In the genomic region with DNA sequence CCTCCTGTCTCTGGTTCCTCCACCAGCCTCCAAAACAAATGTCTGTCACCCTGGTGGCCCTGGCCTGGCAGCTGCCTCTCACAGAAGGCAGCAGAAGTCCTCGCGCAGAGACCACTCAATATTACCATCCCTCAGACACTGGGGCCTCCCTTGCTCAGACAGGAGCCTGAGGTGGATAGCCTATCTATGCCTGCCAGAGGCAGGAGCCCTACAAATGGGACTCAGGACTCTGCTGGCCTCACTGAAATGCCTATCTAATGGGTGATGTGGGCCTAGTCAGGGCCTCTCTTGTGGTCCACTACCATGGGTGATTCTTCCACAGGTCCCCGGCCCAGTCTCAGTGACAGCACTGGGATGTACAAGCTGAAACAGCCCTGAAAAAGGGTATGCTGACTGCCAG, we compare ENCODE assay signal across 8 mouse cellular contexts. TPM values are rescaled to one million over a fixed set of nuclear protein-coding genes. Genes with fewer than 3 reads are reported as not detected.
DNase-seq lines count a peak whose midpoint lies in the region; ATAC-seq and TF ChIP-seq lines count a peak whose summit lies in the region.

No protein-coding gene starts in this region.

- H3K4me3 ChIP-seq in kidney, embryonic 15.5 days (replicated peaks), result peak overlapping the region; percentile 72
- peak overlapping the region; percentile 89 for H3K4me3 ChIP-seq in embryonic facial prominence, embryonic 15.5 days (replicated peaks)
- peak overlapping the region; percentile 78; the same call in 1 of the 2 replicates for H3K4me3 ChIP-seq in intestine, postnatal 0 days (ENCODE audit: low read depth, low read length)
- peak overlapping the region; percentile 82 for H3K4me3 ChIP-seq in midbrain, embryonic 16.5 days (ENCODE audit: low read depth, low read length)

- peak overlapping the region; percentile 86 for H3K9ac ChIP-seq in kidney, embryonic 15.5 days
- peak overlapping the region; percentile 87; the same call in 1 of the 2 replicates for H3K9ac ChIP-seq in embryonic facial prominence, embryonic 15.5 days
- peak overlapping the region; percentile 67 for H3K9ac ChIP-seq in intestine, postnatal 0 days (ENCODE audit: low read depth, low read length)
- H3K9ac ChIP-seq in midbrain, embryonic 16.5 days (ENCODE audit: low read depth, low read length), result peak overlapping the region; percentile 94

- H3K4me2 ChIP-seq in kidney, embryonic 15.5 days, result peak overlapping the region; percentile 86
- peak overlapping the region; percentile 88 for H3K4me2 ChIP-seq in embryonic facial prominence, embryonic 15.5 days (replicated peaks)
- H3K4me2 ChIP-seq in intestine, postnatal 0 days (replicated peaks; ENCODE audit: low read depth), result peak overlapping the region; percentile 89
- peak overlapping the region; percentile 83 for H3K4me2 ChIP-seq in midbrain, embryonic 16.5 days (ENCODE audit: low read length)

- no peaks in the 10 kb centered on the region for H3K9me3 ChIP-seq in kidney, embryonic 15.5 days (replicated peaks)
- H3K9me3 ChIP-seq in embryonic facial prominence, embryonic 15.5 days (replicated peaks), result no peaks in the 10 kb centered on the region
- no peaks in the 10 kb centered on the region for H3K9me3 ChIP-seq in intestine, postnatal 0 days (ENCODE audit: control insufficient read depth)
- H3K9me3 ChIP-seq in midbrain, embryonic 16.5 days (replicated peaks; ENCODE audit: control insufficient read depth, low read length, poor library complexity, severe bottlenecking), result no peaks in the 10 kb centered on the region

- TF ChIP-seq CTCF in intestine, postnatal 0 days (IDR thresholded peaks at IDR 0.05; ENCODE audit: low read depth), result no peak

- intact Hi-C loops in gastrocnemius, postnatal 14 days (cut with DNase I; ENCODE audit: low total_unique reads), result no loop called here

- H3K27me3 ChIP-seq in kidney, embryonic 15.5 days, result no peaks in the 10 kb centered on the region
- H3K27me3 ChIP-seq in embryonic facial prominence, embryonic 15.5 days, result no peaks in the 10 kb centered on the region
- no peaks in the 10 kb centered on the region for H3K27me3 ChIP-seq in intestine, postnatal 0 days (replicated peaks; ENCODE audit: control insufficient read depth, insufficient read depth, low read length)
- H3K27me3 ChIP-seq in midbrain, embryonic 16.5 days (ENCODE audit: control insufficient read depth, insufficient read depth, low read depth, low read length), result no peaks in the 10 kb centered on the region

- DNase-seq in kidney, adult 18-20 months, result no peak
- no peak for DNase-seq in gastrocnemius, postnatal 14 days
- DNase-seq in T-cell, adult 2 months (ENCODE audit: low spot score), result no peak
- DNase-seq in urinary bladder, postnatal 14 days (ENCODE audit: low spot score), result no peak

- peaks cover 43% of the 10 kb centered on the region for H3K4me1 ChIP-seq in kidney, embryonic 15.5 days
- peaks cover 35% of the 10 kb centered on the region for H3K4me1 ChIP-seq in embryonic facial prominence, embryonic 15.5 days
- H3K4me1 ChIP-seq in intestine, postnatal 0 days (replicated peaks; ENCODE audit: control insufficient read depth, insufficient read depth, low read length), result peaks cover 19% of the 10 kb centered on the region
- H3K4me1 ChIP-seq in midbrain, embryonic 16.5 days (ENCODE audit: control insufficient read depth, insufficient read depth, low read length), result peaks cover 21% of the 10 kb centered on the region

- ATAC-seq in kidney, embryonic 15.5 days (replicated peaks; ENCODE audit: low FRiP score), result no peak
- ATAC-seq in embryonic facial prominence, embryonic 15.5 days (ENCODE audit: insufficient number of reproducible peaks, low FRiP score, low TSS enrichment, low read depth), result no peak
- no peak for ATAC-seq in intestine, postnatal 0 days
- no peak for ATAC-seq in midbrain, embryonic 16.5 days

- peaks cover 18% of the 10 kb centered on the region for H3K36me3 ChIP-seq in kidney, embryonic 15.5 days
- peaks cover 2% of the 10 kb centered on the region; the same call in 1 of the 2 replicates for H3K36me3 ChIP-seq in embryonic facial prominence, embryonic 15.5 days
- H3K36me3 ChIP-seq in intestine, postnatal 0 days (ENCODE audit: control insufficient read depth, insufficient read depth), result no peaks in the 10 kb centered on the region
- H3K36me3 ChIP-seq in midbrain, embryonic 16.5 days (ENCODE audit: control insufficient read depth, insufficient read depth, low read length), result no peaks in the 10 kb centered on the region

- 72% methylated on average over 3 of the region's 3 CpGs for WGBS in kidney, embryonic 15.5 days
- WGBS in embryonic facial prominence, embryonic 15.5 days, result 79% methylated on average over 3 of the region's 3 CpGs
- WGBS in intestine, postnatal 0 days, result 67% methylated on average over 3 of the region's 3 CpGs
- 76% methylated on average over 3 of the region's 3 CpGs for WGBS in midbrain, embryonic 16.5 days

- H3K27ac ChIP-seq in kidney, embryonic 15.5 days, result peak overlapping the region; percentile 99
- 0 out of 2 replicates have a peak overlapping the region, but pooled peaks have one; percentile 98 for H3K27ac ChIP-seq in embryonic facial prominence, embryonic 15.5 days (replicated peaks)
- no peak overlapping the region for H3K27ac ChIP-seq in intestine, postnatal 0 days (ENCODE audit: low read depth, low read length)
- no peak overlapping the region for H3K27ac ChIP-seq in midbrain, embryonic 16.5 days (ENCODE audit: low read length)

RNA-seq across cellular contexts. Expression of a gene that starts 1.7 kb away (rescaled TPM):
- 149 and 164 TPM in 2 replicates for polyA plus RNA-seq in kidney, embryonic 15.5 days (2015; fragmentation: Nextera tagmentation; extraction: Ambion mirVana)
- polyA plus RNA-seq in embryonic facial prominence, embryonic 15.5 days (2015; fragmentation: Nextera tagmentation; extraction: Ambion mirVana), result 129 and 148 TPM in 2 replicates
- polyA plus RNA-seq in intestine, postnatal 0 days (2015; fragmentation: Nextera tagmentation; extraction: Ambion mirVana), result 42.3 and 51.1 TPM in 2 replicates
- polyA plus RNA-seq in midbrain, embryonic 16.5 days (2015; fragmentation: Nextera tagmentation; extraction: Ambion mirVana), result 129 and 133 TPM in 2 replicates
- 1 to 10 TPM; 9.0 to 9.3 TPM for total RNA-seq in gastrocnemius, postnatal 14 days (2021)

RNA-seq across cellular contexts. Expression of a gene that starts 29.8 kb away (rescaled TPM):
- 29.5 and 32.1 TPM in 2 replicates for polyA plus RNA-seq in kidney, embryonic 15.5 days (2015; fragmentation: Nextera tagmentation; extraction: Ambion mirVana)
- polyA plus RNA-seq in embryonic facial prominence, embryonic 15.5 days (2015; fragmentation: Nextera tagmentation; extraction: Ambion mirVana), result 31.0 and 32.7 TPM in 2 replicates
- 8.5 and 8.6 TPM in 2 replicates for polyA plus RNA-seq in intestine, postnatal 0 days (2015; fragmentation: Nextera tagmentation; extraction: Ambion mirVana)
- 47.9 and 48.1 TPM in 2 replicates for polyA plus RNA-seq in midbrain, embryonic 16.5 days (2015; fragmentation: Nextera tagmentation; extraction: Ambion mirVana)
- 1 to 10 TPM; 3.7 to 4.6 TPM for total RNA-seq in gastrocnemius, postnatal 14 days (2021)

RNA-seq across cellular contexts. Expression of a gene that starts 33.6 kb away (rescaled TPM):
- polyA plus RNA-seq in kidney, embryonic 15.5 days (2015; fragmentation: Nextera tagmentation; extraction: Ambion mirVana), result 0.68 and 1.1 TPM in 2 replicates
- 0.39 and 0.65 TPM in 2 replicates for polyA plus RNA-seq in embryonic facial prominence, embryonic 15.5 days (2015; fragmentation: Nextera tagmentation; extraction: Ambion mirVana)
- polyA plus RNA-seq in intestine, postnatal 0 days (2015; fragmentation: Nextera tagmentation; extraction: Ambion mirVana), result 0.14 and 0.31 TPM in 2 replicates
- not detected in 2 replicates for polyA plus RNA-seq in midbrain, embryonic 16.5 days (2015; fragmentation: Nextera tagmentation; extraction: Ambion mirVana)
- total RNA-seq in gastrocnemius, postnatal 14 days (2021), result not detected

RNA-seq across cellular contexts. Expression of a gene that starts 35.2 kb away (rescaled TPM):
- polyA plus RNA-seq in kidney, embryonic 15.5 days (2015; fragmentation: Nextera tagmentation; extraction: Ambion mirVana), result 1.6 TPM in 2 replicates
- polyA plus RNA-seq in embryonic facial prominence, embryonic 15.5 days (2015; fragmentation: Nextera tagmentation; extraction: Ambion mirVana), result 0.30 and 0.31 TPM in 2 replicates
- polyA plus RNA-seq in intestine, postnatal 0 days (2015; fragmentation: Nextera tagmentation; extraction: Ambion mirVana), result 0.04 TPM in 1 of 2 replicates, not detected in the other
- polyA plus RNA-seq in midbrain, embryonic 16.5 days (2015; fragmentation: Nextera tagmentation; extraction: Ambion mirVana), result 0.11 and 0.19 TPM in 2 replicates
- not detected for total RNA-seq in gastrocnemius, postnatal 14 days (2021)

RNA-seq across cellular contexts. Expression of a gene that starts 37.8 kb away (rescaled TPM):
- 0.32 and 0.97 TPM in 2 replicates for polyA plus RNA-seq in kidney, embryonic 15.5 days (2015; fragmentation: Nextera tagmentation; extraction: Ambion mirVana)
- 0.60 and 0.79 TPM in 2 replicates for polyA plus RNA-seq in embryonic facial prominence, embryonic 15.5 days (2015; fragmentation: Nextera tagmentation; extraction: Ambion mirVana)
- 0.66 and 1.1 TPM in 2 replicates for polyA plus RNA-seq in intestine, postnatal 0 days (2015; fragmentation: Nextera tagmentation; extraction: Ambion mirVana)
- polyA plus RNA-seq in midbrain, embryonic 16.5 days (2015; fragmentation: Nextera tagmentation; extraction: Ambion mirVana), result 6.3 and 6.4 TPM in 2 replicates
- under 1 TPM; 0.04 to 0.33 TPM for total RNA-seq in gastrocnemius, postnatal 14 days (2021)

Comparison
In these comparisons a context has a peak if more than half of its experiments do, and no peak if none do; other contexts are left out.
1. H3K27ac ChIP-seq: peak in kidney, embryonic 15.5 days (single experiment) and embryonic facial prominence, embryonic 15.5 days (single experiment); none in intestine, postnatal 0 days (single experiment) and midbrain, embryonic 16.5 days (single experiment).
2. Peak in every context shown above with its lines, with median percentiles within 50 percentile points of each other: H3K4me2 ChIP-seq, H3K4me3 ChIP-seq and H3K9ac ChIP-seq.